Mouse (Mus musculus): ENCODE results near the gene Gclc.

Gclc gene

GRCm38 (mm10) chr9:77787936-77788335 is 33.6 kb downstream of the Gclc start:
- DNase-seq: no peak

- DNase-seq: no peak
These were observed 35.4 kb downstream of the Gclc start for GRCm38 (mm10) chr9:77789615-77790348.

- no peak for DNase-seq
These were observed 39.5 kb downstream of the Gclc start for GRCm38 (mm10) chr9:77793838-77794237.

- peak; percentile 62 for DNase-seq
These were observed 48.1 kb downstream of the Gclc start for GRCm38 (mm10) chr9:77802461-77802860.

- DNase-seq: no peak
These were observed 52.1 kb downstream of the Gclc start for GRCm38 (mm10) chr9:77806426-77806825.

GRCm38 (mm10) chr9:77806842-77807668 is 52.7 kb downstream of the Gclc start:
- DNase-seq: peak; percentile 96

- DNase-seq: peak; percentile 67
These were observed 54.1 kb downstream of the Gclc start for GRCm38 (mm10) chr9:77808481-77808880.

- no peak for DNase-seq
These were observed 64.5 kb downstream of the Gclc start for GRCm38 (mm10) chr9:77818858-77819257.

- DNase-seq: no peak
These were observed 65.0 kb downstream of the Gclc start for GRCm38 (mm10) chr9:77819318-77819717.

- DNase-seq: peak; percentile 68
These were observed 66.5 kb downstream of the Gclc start for GRCm38 (mm10) chr9:77820836-77821235.

- DNase-seq: peak; percentile 67
These were observed 71.1 kb downstream of the Gclc start for GRCm38 (mm10) chr9:77825380-77825961.

GRCm38 (mm10) chr9:77826237-77826636 is 71.9 kb downstream of the Gclc start:
- DNase-seq: peak; percentile 18

- peak; percentile 69 for DNase-seq
These were observed 74.2 kb downstream of the Gclc start for GRCm38 (mm10) chr9:77828531-77828965.

GRCm38 (mm10) chr9:77834259-77834993 is 80.1 kb downstream of the Gclc start:
- peak; percentile 74 for DNase-seq

- DNase-seq: no peak
These were observed 80.8 kb downstream of the Gclc start for GRCm38 (mm10) chr9:77835122-77835521.

- peak; percentile 21 for DNase-seq
These were observed 81.4 kb downstream of the Gclc start for GRCm38 (mm10) chr9:77835756-77836155.

GRCm38 (mm10) chr9:77838586-77838985 is 84.3 kb downstream of the Gclc start:
- DNase-seq: no peak

Measured in lung, postnatal 36 days (tissue).